Mouse (Mus musculus): ENCODE data around the gene Ablim1. TPM values are rescaled to one million over a fixed set of nuclear protein-coding genes. Genes with fewer than 3 reads are reported as not detected.

Ablim1 gene
- polyA plus RNA-seq, 1 experiment from 2014 or later, result 11.6 TPM

DNA sequence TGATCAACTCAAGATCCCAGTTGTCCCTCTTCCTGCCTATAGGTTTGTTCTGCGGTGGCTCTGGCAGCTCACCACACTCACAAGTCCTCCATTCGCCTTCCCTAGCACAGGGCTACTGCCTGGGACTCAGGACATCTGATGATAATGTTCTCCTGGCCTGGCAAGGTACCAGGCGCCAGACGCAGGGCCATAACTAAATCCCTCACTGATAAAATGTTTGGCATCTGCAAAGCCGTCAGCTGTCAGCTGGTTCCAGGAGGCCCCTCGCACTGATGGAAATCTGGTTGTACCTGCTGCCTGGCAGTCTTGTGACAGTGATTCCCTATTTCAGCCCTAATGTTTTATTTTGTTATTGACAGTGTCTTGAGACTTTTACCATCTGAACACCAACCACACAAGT lies 74.5 kb downstream of the Ablim1 start:
- H3K36me3 ChIP-seq (ENCODE audit: control insufficient read depth, insufficient read depth, low read length), result no peaks in the 10 kb centered on the region
- no peak for ATAC-seq (replicated peaks; ENCODE audit: low FRiP score)
- no peak overlapping the region for H3K4me2 ChIP-seq
- no peak overlapping the region for H3K9ac ChIP-seq (ENCODE audit: low read depth, low read length)
- no peaks in the 10 kb centered on the region for H3K27me3 ChIP-seq (replicated peaks; ENCODE audit: control insufficient read depth, insufficient read depth, low read length)
- H3K4me1 ChIP-seq (replicated peaks; ENCODE audit: control insufficient read depth, insufficient read depth, low read length), result no peaks in the 10 kb centered on the region
- H3K27ac ChIP-seq (ENCODE audit: low read depth, low read length), result no peak overlapping the region
- H3K4me3 ChIP-seq (ENCODE audit: low read depth, low read length), result no peak overlapping the region
- no peak for DNase-seq (ENCODE audit: low spot score)
- no peaks in the 10 kb centered on the region for H3K9me3 ChIP-seq (ENCODE audit: control insufficient read depth, low read length)
- WGBS, result 66% methylated on average over 6 of the region's 6 CpGs

DNA sequence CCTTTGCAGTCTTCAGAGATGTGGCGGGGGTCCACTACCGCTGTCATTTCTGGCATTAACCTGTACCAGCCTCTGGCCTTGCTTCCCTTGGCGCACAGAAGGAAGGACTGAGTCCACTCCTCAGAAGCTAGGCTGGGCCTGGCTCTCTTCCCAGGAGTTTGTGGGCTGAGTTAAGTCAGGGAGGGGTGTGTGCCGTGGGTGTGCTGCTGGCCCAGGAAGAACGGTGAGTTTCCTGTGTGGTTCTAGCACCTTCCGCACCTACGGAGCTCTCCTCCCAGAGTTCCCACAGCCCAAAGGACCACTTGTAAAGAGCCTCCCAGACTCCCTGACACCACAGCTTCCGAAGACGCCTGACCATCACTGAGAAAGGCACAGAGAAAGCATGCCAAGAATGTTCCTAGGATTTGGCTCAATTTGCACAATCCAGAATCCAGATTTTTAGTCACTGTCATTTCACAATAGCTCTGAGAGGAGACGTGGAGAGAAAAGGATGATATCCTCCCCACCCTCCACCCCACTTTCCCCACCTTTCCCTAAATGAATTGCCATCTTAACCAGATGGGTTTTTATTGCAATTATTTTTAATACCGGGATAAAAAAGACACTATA lies 75.4 kb downstream of the Ablim1 start:
- 71% methylated on average over 11 of the region's 11 CpGs for WGBS
- Histone ChIP-seq H3K4me3 (ENCODE audit: low read depth, low read length) (no peak overlapping the region), H3K4me1 (replicated peaks; ENCODE audit: control insufficient read depth, insufficient read depth, low read length) (no peaks in the 10 kb centered on the region), H3K27me3 (replicated peaks; ENCODE audit: control insufficient read depth, insufficient read depth, low read length) (no peaks in the 10 kb centered on the region), H3K36me3 (ENCODE audit: control insufficient read depth, insufficient read depth, low read length) (no peaks in the 10 kb centered on the region), H3K9me3 (ENCODE audit: control insufficient read depth, low read length) (no peaks in the 10 kb centered on the region), H3K4me2 (no peak overlapping the region), H3K27ac (ENCODE audit: low read depth, low read length) (no peak overlapping the region), H3K9ac (ENCODE audit: low read depth, low read length) (no peak overlapping the region)
- ATAC-seq (replicated peaks; ENCODE audit: low FRiP score) (no peak), DNase-seq (ENCODE audit: low spot score) (no peak)

DNA sequence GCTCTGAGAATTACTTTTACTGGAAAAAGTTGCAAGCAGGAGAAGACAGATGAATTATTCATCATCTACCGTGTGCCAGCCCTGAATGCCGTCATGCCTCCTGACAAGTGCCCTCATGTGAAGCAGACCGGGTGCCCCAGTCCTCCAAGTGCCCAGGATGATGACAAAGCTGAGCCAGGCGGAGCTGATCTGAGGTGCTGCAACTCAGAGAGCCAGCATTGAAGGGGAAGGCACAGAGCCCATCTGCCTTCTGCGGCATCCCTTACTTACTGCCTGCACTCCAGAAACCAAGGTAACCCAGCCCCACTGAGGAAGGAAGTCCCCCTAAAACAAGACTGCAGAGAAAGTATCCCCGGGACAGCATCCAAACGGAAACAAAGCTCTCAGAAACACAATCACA lies 76.3 kb downstream of the Ablim1 start:
- Histone ChIP-seq H3K27me3 (replicated peaks; ENCODE audit: control insufficient read depth, insufficient read depth, low read length) (no peaks in the 10 kb centered on the region), H3K36me3 (ENCODE audit: control insufficient read depth, insufficient read depth, low read length) (no peaks in the 10 kb centered on the region), H3K9me3 (ENCODE audit: control insufficient read depth, low read length) (no peaks in the 10 kb centered on the region), H3K4me2 (no peak overlapping the region), H3K4me1 (replicated peaks; ENCODE audit: control insufficient read depth, insufficient read depth, low read length) (no peaks in the 10 kb centered on the region), H3K27ac (ENCODE audit: low read depth, low read length) (no peak overlapping the region), H3K4me3 (ENCODE audit: low read depth, low read length) (no peak overlapping the region), H3K9ac (ENCODE audit: low read depth, low read length) (no peak overlapping the region)
- DNase-seq (ENCODE audit: low spot score) (no peak), ATAC-seq (replicated peaks; ENCODE audit: low FRiP score) (no peak)
- 76% methylated on average over 7 of the region's 7 CpGs for WGBS

DNA sequence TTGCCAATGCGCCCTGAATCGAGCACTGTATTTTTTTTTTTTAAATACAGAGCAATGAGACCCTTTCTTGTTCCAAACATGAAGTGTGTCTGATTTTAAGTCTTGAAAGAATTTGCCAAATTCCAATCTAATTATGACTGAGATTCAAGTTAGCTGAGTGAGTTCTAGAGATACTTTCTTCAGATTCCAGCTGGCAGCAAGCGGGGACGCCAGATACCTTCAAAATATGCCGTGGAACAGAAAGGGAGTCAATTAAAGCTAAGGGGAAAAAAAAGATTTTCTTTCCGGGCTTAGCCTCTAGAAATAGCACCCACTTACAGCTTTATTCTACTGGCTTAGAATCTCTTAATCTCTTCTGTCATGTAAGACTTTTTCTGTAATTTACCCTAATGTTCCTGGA lies 77.2 kb downstream of the Ablim1 start:
- Histone ChIP-seq H3K4me1 (replicated peaks; ENCODE audit: control insufficient read depth, insufficient read depth, low read length) (no peaks in the 10 kb centered on the region), H3K4me3 (ENCODE audit: low read depth, low read length) (no peak overlapping the region), H3K27ac (ENCODE audit: low read depth, low read length) (no peak overlapping the region), H3K27me3 (replicated peaks; ENCODE audit: control insufficient read depth, insufficient read depth, low read length) (no peaks in the 10 kb centered on the region), H3K36me3 (ENCODE audit: control insufficient read depth, insufficient read depth, low read length) (no peaks in the 10 kb centered on the region), H3K9ac (ENCODE audit: low read depth, low read length) (no peak overlapping the region), H3K4me2 (no peak overlapping the region), H3K9me3 (ENCODE audit: control insufficient read depth, low read length) (no peaks in the 10 kb centered on the region)
- WGBS, result 79% methylated on average over 6 of the region's 6 CpGs
- DNase-seq (ENCODE audit: low spot score), result no peak
- ATAC-seq (replicated peaks; ENCODE audit: low FRiP score), result no peak

DNA sequence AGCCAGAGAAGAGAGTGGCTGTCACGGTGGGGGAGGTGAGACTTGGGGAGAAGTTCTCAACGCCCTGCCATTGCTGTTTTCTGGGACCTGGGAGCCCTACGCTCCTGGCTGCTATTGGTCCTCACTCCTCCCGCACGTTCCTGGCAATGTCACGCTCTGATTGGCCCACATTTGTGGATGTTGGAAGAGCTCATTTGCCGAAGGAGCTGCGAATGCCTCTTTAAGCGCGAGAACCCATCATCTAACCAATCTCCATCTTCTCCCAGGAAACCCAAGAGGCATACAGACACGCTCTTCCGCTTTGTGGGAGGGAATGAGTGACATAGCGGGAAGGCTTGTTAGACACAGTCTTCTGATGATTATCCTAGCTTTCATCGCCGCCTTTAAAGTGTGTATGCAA lies 78.1 kb downstream of the Ablim1 start:
- Histone ChIP-seq H3K36me3 (ENCODE audit: control insufficient read depth, insufficient read depth, low read length) (no peaks in the 10 kb centered on the region), H3K4me1 (replicated peaks; ENCODE audit: control insufficient read depth, insufficient read depth, low read length) (no peaks in the 10 kb centered on the region), H3K4me3 (ENCODE audit: low read depth, low read length) (no peak overlapping the region), H3K4me2 (no peak overlapping the region), H3K9me3 (ENCODE audit: control insufficient read depth, low read length) (no peaks in the 10 kb centered on the region), H3K27me3 (replicated peaks; ENCODE audit: control insufficient read depth, insufficient read depth, low read length) (no peaks in the 10 kb centered on the region), H3K27ac (ENCODE audit: low read depth, low read length) (no peak overlapping the region), H3K9ac (ENCODE audit: low read depth, low read length) (no peak overlapping the region)
- DNase-seq (ENCODE audit: low spot score) (no peak), ATAC-seq (replicated peaks; ENCODE audit: low FRiP score) (no peak)
- WGBS, result 63% methylated on average over 15 of the region's 15 CpGs

DNA sequence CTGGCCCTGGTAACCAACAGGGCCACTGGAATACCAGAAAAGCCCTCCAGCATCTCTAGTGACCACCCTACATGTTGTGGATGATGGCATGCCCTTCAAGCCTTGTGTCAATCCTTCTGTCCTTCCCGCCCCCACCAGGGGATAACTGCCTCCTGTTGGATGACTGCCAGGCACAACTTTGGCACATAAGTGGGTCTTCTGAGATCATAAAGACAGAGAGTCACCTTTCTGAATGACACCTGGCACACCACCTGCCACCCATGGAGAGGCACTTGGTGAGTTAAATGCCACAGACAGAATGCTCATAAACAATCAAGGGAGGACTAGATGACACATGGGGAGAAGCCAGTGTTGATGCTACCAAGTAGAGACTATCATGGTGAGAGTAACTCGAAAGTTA lies 78.8 kb downstream of the Ablim1 start:
- ATAC-seq (replicated peaks; ENCODE audit: low FRiP score), result no peak
- H3K4me2 ChIP-seq, result no peak overlapping the region

DNA sequence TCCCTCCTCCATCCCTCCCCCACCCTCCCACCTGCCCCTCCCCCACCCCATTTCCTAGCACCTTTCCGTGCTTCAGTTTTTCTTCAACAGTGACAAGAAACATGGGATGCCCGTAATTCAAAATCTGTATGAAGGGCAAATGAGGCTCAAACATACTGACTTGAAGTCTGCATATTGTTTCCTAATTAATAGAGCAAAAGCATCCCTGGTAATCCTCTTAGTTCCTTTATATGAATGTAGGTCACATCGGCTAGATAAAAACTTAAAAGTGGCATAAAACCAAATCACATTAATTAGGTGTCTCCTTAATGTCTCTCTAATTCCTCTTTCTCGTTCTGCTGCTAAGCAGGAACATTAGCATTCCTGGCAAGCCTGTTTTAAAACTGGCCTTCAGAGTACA lies 83.7 kb downstream of the Ablim1 start:
- ATAC-seq (replicated peaks; ENCODE audit: low FRiP score), result no peak
- no peaks in the 10 kb centered on the region for H3K27me3 ChIP-seq (replicated peaks; ENCODE audit: control insufficient read depth, insufficient read depth, low read length)
- no peaks in the 10 kb centered on the region for H3K4me1 ChIP-seq (replicated peaks; ENCODE audit: control insufficient read depth, insufficient read depth, low read length)
- H3K9me3 ChIP-seq (ENCODE audit: control insufficient read depth, low read length), result no peaks in the 10 kb centered on the region
- WGBS, result 60% methylated on average over 4 of the region's 4 CpGs
- H3K4me2 ChIP-seq, result no peak overlapping the region
- no peak overlapping the region for H3K9ac ChIP-seq (ENCODE audit: low read depth, low read length)
- H3K27ac ChIP-seq (ENCODE audit: low read depth, low read length), result no peak overlapping the region
- no peaks in the 10 kb centered on the region for H3K36me3 ChIP-seq (ENCODE audit: control insufficient read depth, insufficient read depth, low read length)
- no peak overlapping the region for H3K4me3 ChIP-seq (ENCODE audit: low read depth, low read length)
- no peak for DNase-seq (ENCODE audit: low spot score)

More for the DNA sequence above, 78.8 kb downstream of the Ablim1 start:
- H3K9ac ChIP-seq (ENCODE audit: low read depth, low read length), result no peak overlapping the region
- no peak overlapping the region for H3K4me3 ChIP-seq (ENCODE audit: low read depth, low read length)
- no peaks in the 10 kb centered on the region for H3K36me3 ChIP-seq (ENCODE audit: control insufficient read depth, insufficient read depth, low read length)
- no peak overlapping the region for H3K27ac ChIP-seq (ENCODE audit: low read depth, low read length)
- 86% methylated on average over 2 of the region's 2 CpGs for WGBS
- H3K27me3 ChIP-seq (replicated peaks; ENCODE audit: control insufficient read depth, insufficient read depth, low read length), result no peaks in the 10 kb centered on the region
- no peaks in the 10 kb centered on the region for H3K9me3 ChIP-seq (ENCODE audit: control insufficient read depth, low read length)
- no peak for DNase-seq (ENCODE audit: low spot score)
- H3K4me1 ChIP-seq (replicated peaks; ENCODE audit: control insufficient read depth, insufficient read depth, low read length), result no peaks in the 10 kb centered on the region

DNA sequence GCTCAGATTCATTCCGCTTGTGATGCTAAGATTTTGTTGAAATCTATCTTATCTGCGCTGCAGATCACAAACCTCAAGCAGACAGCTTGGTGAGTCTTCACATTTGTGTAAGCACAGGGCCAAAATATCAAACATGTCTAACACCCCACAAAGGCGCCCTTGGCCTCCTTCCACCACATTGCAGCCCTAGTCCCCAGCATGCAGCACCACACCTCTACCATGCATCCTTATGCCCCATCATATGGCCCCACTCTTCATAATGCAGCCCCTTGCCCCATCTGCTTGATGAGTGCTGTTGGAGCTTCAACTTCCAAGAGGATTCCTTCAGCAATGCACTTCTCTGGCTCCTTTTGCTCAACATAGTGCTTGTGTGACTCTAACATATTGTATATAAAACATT lies 85.6 kb downstream of the Ablim1 start:
- no peak overlapping the region for H3K9ac ChIP-seq (ENCODE audit: low read depth, low read length)
- H3K27ac ChIP-seq (ENCODE audit: low read depth, low read length), result no peak overlapping the region
- no peak overlapping the region for H3K4me2 ChIP-seq
- H3K9me3 ChIP-seq (ENCODE audit: control insufficient read depth, low read length), result no peaks in the 10 kb centered on the region
- H3K27me3 ChIP-seq (replicated peaks; ENCODE audit: control insufficient read depth, insufficient read depth, low read length), result no peaks in the 10 kb centered on the region
- 87% methylated on average over 3 of the region's 3 CpGs for WGBS
- H3K4me1 ChIP-seq (replicated peaks; ENCODE audit: control insufficient read depth, insufficient read depth, low read length), result no peaks in the 10 kb centered on the region
- no peak overlapping the region for H3K4me3 ChIP-seq (ENCODE audit: low read depth, low read length)
- no peaks in the 10 kb centered on the region for H3K36me3 ChIP-seq (ENCODE audit: control insufficient read depth, insufficient read depth, low read length)
- ATAC-seq (replicated peaks; ENCODE audit: low FRiP score) (no peak), DNase-seq (ENCODE audit: low spot score) (no peak)

DNA sequence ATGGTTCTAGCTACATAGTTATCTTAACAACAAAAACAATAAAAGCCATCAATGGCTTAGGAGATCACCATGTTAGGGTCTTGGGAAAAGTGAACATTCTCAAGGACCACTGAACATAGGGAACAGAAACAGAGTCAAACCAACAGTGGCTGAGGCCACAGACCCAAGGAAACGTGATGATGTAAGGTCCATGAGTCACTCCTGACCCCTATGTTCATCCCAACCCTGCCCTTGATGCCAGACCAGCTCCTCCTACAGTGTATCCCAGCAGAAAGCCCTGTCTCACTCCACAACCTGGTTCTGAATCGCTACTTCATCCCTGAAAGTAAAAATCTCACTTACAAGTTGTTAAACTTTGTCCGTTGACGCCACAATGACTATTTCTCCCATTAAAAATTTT lies 86.1 kb downstream of the Ablim1 start:
- Histone ChIP-seq H3K4me2 (no peak overlapping the region), H3K4me3 (ENCODE audit: low read depth, low read length) (no peak overlapping the region), H3K9me3 (ENCODE audit: control insufficient read depth, low read length) (no peaks in the 10 kb centered on the region), H3K4me1 (replicated peaks; ENCODE audit: control insufficient read depth, insufficient read depth, low read length) (no peaks in the 10 kb centered on the region), H3K27me3 (replicated peaks; ENCODE audit: control insufficient read depth, insufficient read depth, low read length) (no peaks in the 10 kb centered on the region), H3K36me3 (ENCODE audit: control insufficient read depth, insufficient read depth, low read length) (no peaks in the 10 kb centered on the region), H3K9ac (ENCODE audit: low read depth, low read length) (no peak overlapping the region), H3K27ac (ENCODE audit: low read depth, low read length) (no peak overlapping the region)
- WGBS, result 68% methylated on average over 4 of the region's 4 CpGs
- no peak for DNase-seq (ENCODE audit: low spot score)
- no peak for ATAC-seq (replicated peaks; ENCODE audit: low FRiP score)
